Mouse (Mus musculus): ENCODE measurements around the gene Wrap73.

DNA sequence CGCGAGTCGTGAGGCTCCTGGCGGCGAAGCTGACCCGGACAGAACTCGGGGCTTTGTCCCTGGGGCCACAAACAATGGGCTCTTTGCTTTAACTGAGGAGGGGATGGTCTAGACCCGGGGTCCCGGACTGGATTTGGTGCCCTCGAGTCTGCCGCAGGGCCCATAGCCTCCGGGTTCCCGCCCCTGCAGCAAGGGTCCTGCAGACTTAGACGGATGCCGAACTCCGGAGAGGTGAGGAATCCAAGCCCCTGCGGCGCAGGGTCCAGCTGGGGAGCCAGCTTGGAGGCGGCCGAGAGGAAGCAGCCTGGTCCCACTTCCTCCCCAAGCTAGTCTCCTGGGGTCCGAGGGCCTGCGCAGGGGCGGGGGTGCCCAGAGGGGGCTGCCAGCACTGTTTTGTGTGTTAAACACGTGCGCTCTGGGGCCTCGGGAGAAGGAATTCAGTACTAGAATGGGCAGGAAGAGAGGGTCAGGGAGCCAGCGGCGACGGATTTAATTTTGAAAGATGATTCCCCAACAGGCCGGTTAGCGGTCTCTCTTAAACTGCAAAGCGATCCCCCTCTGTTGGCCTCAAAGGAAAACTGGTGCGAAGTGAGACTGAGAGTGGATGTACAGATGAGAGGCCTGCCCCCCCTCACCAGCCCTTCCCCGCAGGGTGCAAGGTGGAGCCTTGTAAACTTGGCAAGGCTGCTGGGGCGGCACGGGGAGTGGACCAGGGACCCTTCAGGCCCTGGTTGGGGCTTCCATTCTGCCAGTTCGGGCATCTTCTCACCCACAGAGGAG is 29.2 kb downstream of the Wrap73 start:
- TF ChIP-seq CTCF (IDR thresholded peaks at IDR 0.05; ENCODE audit: control insufficient read depth, insufficient read depth, insufficient replicate concordance, low read depth, low read length) (no peak), POLR2A (IDR thresholded peaks at IDR 0.05; ENCODE audit: control insufficient read depth, low read depth, low read length) (no peak)

Measured in testis, adult 2 months (tissue).